Mouse (Mus musculus): ENCODE measurements around the gene Pds5b. TPM values are rescaled to one million over a fixed set of nuclear protein-coding genes. Genes with fewer than 3 reads are reported as not detected.

Pds5b gene
- polyA plus RNA-seq (2012; fragmentation: generic; extraction: Trizol): 1 to 10 TPM in 1 of 2 experiments, under 1 TPM in 1; 0.39 to 4.1 TPM

DNA sequence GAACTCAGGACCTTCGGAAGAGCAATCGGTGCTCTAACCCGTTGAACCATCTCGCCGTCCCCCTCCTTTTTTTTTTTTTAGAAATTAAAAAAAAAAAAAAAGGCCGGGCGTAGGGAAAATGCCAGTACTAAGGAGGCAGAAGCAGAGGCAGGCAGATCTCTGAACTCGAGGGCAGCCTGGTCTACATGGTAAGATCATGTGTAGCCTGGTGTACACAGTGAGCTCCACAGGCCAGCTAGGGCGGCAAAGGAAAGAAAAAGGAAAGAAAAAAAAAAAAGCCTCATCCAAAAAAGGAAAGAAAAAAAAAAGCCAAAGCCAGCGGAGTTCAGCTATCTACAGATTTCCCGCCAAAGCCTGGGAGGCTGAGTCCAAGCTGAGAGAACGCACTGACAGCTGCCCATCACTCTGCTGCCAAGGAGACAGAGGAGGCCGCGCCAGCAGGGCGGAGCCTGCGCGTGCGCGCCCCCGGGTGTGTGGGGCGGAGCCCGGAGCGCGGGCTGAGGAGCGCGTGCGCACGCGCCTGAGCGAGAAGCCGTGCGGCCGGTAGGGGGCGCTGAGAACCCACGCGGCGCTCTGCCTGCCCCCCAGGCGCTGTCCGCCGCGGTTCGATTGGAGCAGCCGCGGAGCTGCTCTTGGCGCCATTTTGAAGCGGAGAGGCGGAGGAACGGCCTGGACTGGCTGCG is at the start of gene Pds5b:
Gene Pds5b, plus strand, starts transcription at position 587 of the 683 bp plus-strand sequence.

GRCm38 (mm10) chr5:150666133-150666739 is 7.3 kb upstream of the Pds5b start, which contains the start of gene N4bp2l2:
Gene N4bp2l2 (minus strand): TSS chr5:150666183.

Other genes starting within 250 kb of the Pds5b start
- gene Zar1l, start 155.6 kb upstream of the Pds5b start, polyA plus RNA-seq (2012; fragmentation: generic; extraction: Trizol): not detected
- 1 to 10 TPM; 1.2 to 3.6 TPM for gene Brca2, start 151.1 kb upstream of the Pds5b start, polyA plus RNA-seq (2012; fragmentation: generic; extraction: Trizol)
- 1 to 10 TPM in 1 of 2 experiments, under 1 TPM in 1; 0.37 to 3.1 TPM for gene N4bp2l1, start 76.6 kb upstream of the Pds5b start, polyA plus RNA-seq (2012; fragmentation: generic; extraction: Trizol)
- 10 to 100 TPM in 1 of 2 experiments, 1 to 10 TPM in 1; 2.3 to 12.9 TPM for gene N4bp2l2, start 7.6 kb upstream of the Pds5b start, polyA plus RNA-seq (2012; fragmentation: generic; extraction: Trizol)